Mouse (Mus musculus): Measurements from ENCODE around the gene Sh3bp4.

Gene Sh3bp4

GRCm38 (mm10) chr1:89127163-89127562, 56.9 kb downstream of the Sh3bp4 start:
- in situ Hi-C loops (cut with MboI, MseI), result no loop called here

- in situ Hi-C loops (cut with MboI, MseI), result no loop called here
Observed at GRCm38 (mm10) chr1:89130429-89130828, 60.2 kb downstream of the Sh3bp4 start.

GRCm38 (mm10) chr1:89131018-89131540, 60.9 kb downstream of the Sh3bp4 start:
- in situ Hi-C loops (cut with MboI, MseI), result no loop called here

- in situ Hi-C loops (cut with MboI, MseI), result no loop called here
Observed at GRCm38 (mm10) chr1:89131707-89132106, 61.5 kb downstream of the Sh3bp4 start.

- in situ Hi-C loops (cut with MboI, MseI), result no loop called here
Observed at GRCm38 (mm10) chr1:89133266-89133665, 63.1 kb downstream of the Sh3bp4 start.

- in situ Hi-C loops (cut with MboI, MseI), result no loop called here
Observed at GRCm38 (mm10) chr1:89133717-89134116, 63.5 kb downstream of the Sh3bp4 start.

- in situ Hi-C loops (cut with MboI, MseI), result no loop called here
Observed at GRCm38 (mm10) chr1:89136089-89136811, 66.0 kb downstream of the Sh3bp4 start.

- in situ Hi-C loops (cut with MboI, MseI), result no loop called here
Observed at GRCm38 (mm10) chr1:89137086-89137816, 67.0 kb downstream of the Sh3bp4 start.

- in situ Hi-C loops (cut with MboI, MseI), result no loop called here
Observed at GRCm38 (mm10) chr1:89138316-89138715, 68.1 kb downstream of the Sh3bp4 start.

GRCm38 (mm10) chr1:89140113-89140512, 69.9 kb downstream of the Sh3bp4 start:
- in situ Hi-C loops (cut with MboI, MseI), result no loop called here

- in situ Hi-C loops (cut with MboI, MseI), result no loop called here
Observed at GRCm38 (mm10) chr1:89151071-89151470, 80.9 kb downstream of the Sh3bp4 start.

GRCm38 (mm10) chr1:89152576-89152975, 82.4 kb downstream of the Sh3bp4 start:
- in situ Hi-C loops (cut with MboI, MseI), result no loop called here

GRCm38 (mm10) chr1:89153203-89153602, 83.0 kb downstream of the Sh3bp4 start:
- in situ Hi-C loops (cut with MboI, MseI), result no loop called here

- in situ Hi-C loops (cut with MboI, MseI), result no loop called here
Observed at GRCm38 (mm10) chr1:89163483-89163882, 93.3 kb downstream of the Sh3bp4 start.

GRCm38 (mm10) chr1:89164281-89164680, 94.1 kb downstream of the Sh3bp4 start:
- in situ Hi-C loops (cut with MboI, MseI), result no loop called here

GRCm38 (mm10) chr1:89164685-89165084, 94.5 kb downstream of the Sh3bp4 start:
- in situ Hi-C loops (cut with MboI, MseI), result no loop called here

- in situ Hi-C loops (cut with MboI, MseI), result no loop called here
Observed at GRCm38 (mm10) chr1:89166814-89167249, 96.6 kb downstream of the Sh3bp4 start.

GRCm38 (mm10) chr1:89171275-89171767, 101.1 kb downstream of the Sh3bp4 start:
- in situ Hi-C loops (cut with MboI, MseI), result no loop called here

- in situ Hi-C loops (cut with MboI, MseI), result no loop called here
Observed at GRCm38 (mm10) chr1:89174621-89175020, 104.4 kb downstream of the Sh3bp4 start.

- in situ Hi-C loops (cut with MboI, MseI), result no loop called here
Observed at GRCm38 (mm10) chr1:89175355-89175754, 105.1 kb downstream of the Sh3bp4 start.

GRCm38 (mm10) chr1:89183261-89183831, 113.1 kb downstream of the Sh3bp4 start:
- in situ Hi-C loops (cut with MboI, MseI), result no loop called here

GRCm38 (mm10) chr1:89184111-89184785, 114.0 kb downstream of the Sh3bp4 start:
- in situ Hi-C loops (cut with MboI, MseI), result no loop called here
